Mouse (Mus musculus): Measurements from ENCODE around the gene Gm11172.
"Not testable (repeated sequence)": the region's sequence is repeated elsewhere in the genome, so short reads cannot be mapped to it uniquely, and the experiment has no call there.

The Gm11172 gene

DNA sequence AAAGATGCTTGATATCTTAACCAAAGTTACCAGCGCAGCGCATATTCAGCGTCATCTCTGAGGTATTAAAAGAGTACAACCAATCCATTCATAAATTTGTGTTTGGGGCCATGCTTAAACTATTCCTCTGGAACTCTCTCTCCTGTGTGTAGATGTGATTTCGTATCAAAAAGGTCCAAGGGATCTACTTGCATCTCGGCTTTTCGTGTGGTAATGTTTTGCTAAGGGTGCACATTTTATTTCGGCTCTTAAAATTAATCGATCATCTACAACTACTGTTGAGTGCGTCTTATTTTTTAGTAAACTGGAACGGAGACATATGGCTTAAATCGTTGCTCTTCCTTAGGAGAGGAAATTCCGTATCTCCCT lies 21.8 kb downstream of the Gm11172 start:
- no peak for DNase-seq (ENCODE audit: low spot score)

DNA sequence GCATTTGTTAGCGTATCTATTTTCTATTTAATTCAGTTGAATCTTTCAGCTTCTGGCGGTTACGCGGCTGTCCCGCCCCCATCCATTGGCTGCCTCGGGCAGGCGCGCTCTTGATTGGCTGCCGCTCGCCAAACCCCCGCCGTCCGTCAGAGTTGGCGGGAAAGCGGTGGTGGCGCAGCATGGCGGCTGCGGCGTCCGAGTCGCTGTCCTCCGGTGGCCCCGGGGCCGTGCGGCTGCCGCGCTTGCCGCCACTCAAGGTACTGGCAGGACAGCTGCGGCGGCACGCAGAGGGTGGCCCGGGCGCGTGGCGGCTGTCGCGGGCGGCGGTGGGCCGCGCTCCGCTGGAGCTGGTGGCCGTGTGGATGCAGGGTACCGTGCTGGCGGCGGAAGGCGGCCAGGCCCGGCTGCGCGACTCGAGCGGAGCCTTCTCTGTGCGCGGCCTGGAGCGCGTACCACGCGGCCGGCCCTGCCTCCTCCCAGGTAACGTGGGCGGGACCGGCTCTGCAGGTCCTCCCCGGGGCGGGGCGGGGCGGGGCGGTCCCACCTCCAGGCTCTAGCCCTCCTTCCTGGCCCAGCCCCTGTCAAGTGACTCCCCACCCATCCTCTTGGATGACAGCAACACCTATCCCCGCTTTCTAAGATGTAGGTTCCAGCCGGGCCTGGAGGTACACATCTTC lies 22.3 kb downstream of the Gm11172 start, which contains the start of gene Rmi2:
Gene Rmi2, plus strand, starts transcription at position 149 of the 677 bp plus-strand sequence.
- DNase-seq (ENCODE audit: low spot score), result peak; percentile 73

DNA sequence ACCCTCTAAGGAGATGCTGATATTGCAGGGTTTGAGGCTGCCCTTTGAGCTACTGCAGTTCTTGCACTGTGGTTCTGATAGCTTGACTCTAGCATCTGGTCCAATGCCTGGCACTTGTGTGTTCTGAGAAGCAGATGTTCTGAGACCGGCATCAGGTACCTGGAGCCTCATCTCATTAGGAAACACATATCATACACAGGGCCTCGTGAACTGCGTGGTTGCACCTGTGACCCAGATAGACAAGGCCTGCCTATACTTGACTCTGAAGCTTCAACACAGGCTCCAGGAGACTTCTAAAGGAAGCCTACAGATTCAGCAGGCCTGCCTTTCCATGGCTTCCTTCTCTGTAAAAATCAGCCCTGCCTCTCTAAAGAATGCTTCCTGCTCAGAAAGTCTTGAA lies 23.7 kb downstream of the Gm11172 start:
- no peak for DNase-seq (ENCODE audit: low spot score)

DNA sequence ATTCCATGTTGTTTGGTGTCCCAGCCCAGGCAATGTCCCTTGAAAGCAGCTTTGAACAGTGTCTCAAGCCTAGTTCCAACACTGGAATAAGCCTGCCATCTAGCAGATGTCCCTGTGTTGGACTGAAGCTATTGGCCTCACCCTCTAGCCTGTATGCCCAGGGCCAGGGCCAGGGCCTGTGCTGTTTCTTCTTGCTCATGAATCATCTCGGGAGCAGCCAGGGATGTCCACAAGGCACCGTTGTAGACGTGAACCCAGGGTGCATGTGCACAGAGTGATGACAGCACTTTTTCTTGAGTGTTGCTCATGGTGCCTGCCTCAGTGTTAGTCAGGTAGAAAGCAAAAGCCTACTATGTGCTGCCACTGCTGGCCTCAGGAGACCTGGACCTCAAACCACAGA lies 24.5 kb downstream of the Gm11172 start:
- no peak for DNase-seq (ENCODE audit: low spot score)

DNA sequence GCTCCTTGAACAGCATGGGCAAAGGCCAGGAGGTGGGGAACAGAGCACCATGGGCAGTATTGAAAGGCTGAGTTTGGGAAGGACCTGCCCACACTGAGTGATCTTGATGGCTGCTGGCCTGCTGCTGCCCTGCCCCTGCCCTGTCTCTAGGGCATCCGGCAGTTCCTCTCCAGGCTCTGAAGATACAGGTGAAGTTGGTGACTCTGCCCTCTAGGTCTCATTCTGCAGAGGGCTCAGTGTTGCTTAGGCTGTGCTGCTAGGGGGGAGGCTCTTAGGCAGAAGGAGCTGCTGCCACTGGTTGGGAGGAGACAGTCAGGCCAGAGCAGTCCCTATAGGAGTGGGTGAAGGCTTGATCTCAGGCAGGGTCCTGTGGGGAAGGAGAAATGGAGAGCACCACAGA lies 25.2 kb downstream of the Gm11172 start:
- no peak for DNase-seq (ENCODE audit: low spot score)

DNA sequence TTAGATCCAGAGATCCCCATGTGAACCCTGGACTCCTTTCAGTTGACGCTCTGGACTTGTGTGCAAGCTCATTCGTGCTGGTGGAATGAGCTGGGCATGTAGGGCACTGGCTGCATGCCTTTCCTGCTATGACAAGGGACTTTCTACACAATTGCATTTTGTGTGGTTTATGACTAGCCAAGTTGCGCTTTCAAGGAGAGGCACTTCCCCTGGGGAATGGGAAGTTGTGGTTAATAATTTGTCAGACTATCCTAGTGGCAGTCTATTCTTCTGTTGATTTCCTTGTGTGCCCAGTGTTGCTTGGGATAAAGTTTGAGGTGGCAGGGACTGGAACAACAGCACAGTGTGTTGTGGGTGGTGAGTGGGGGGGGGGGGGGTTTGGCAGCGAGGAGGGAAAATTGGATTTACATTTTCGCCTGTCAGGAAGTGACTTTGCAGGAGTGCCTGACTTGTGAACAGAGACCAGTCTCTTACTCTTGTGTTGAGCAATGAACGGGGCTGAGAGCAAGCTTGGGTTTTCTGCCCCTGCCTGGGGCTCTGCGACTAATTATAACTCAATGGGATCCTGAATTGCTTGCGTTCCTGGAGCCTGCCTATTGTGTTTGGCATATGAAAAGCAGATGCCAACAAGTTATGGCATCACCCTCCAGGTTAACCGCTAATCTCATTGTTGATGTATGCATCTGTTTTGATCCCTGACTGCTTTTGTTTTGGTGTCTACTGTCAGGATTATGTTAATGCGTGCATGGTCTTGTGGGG lies 26.0 kb downstream of the Gm11172 start:
- DNase-seq (ENCODE audit: low spot score), result no peak

DNA sequence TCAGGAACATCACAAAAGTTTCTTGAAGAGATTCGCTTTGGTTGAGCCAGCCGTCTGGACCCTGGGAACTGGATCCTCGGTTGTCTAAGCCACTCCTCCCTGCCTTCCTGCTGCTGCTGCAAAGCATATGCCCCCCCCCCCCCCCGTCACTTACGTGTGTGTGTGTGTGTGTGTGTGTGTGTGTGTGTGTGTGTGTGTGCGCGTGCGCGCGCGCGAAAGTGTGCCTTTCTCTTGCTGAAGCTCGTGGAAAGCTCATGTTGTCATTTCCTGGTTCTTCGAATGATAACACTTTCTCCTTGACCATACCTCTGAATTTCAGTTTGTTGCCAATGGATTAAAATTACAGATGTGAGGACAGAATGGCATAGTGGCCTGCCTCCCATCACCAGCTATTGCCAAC lies 27.3 kb downstream of the Gm11172 start:
- no peak for DNase-seq (ENCODE audit: low spot score)

- no peak for DNase-seq (ENCODE audit: low spot score)
Observed at GRCm38 (mm10) chr16:10842282-10842855, 29.7 kb downstream of the Gm11172 start.

GRCm38 (mm10) chr16:10843486-10844318 lies 31.0 kb downstream of the Gm11172 start:
- DNase-seq (ENCODE audit: low spot score), result no peak

GRCm38 (mm10) chr16:10844319-10844670 lies 31.6 kb downstream of the Gm11172 start:
- no peak for DNase-seq (ENCODE audit: low spot score)

DNA sequence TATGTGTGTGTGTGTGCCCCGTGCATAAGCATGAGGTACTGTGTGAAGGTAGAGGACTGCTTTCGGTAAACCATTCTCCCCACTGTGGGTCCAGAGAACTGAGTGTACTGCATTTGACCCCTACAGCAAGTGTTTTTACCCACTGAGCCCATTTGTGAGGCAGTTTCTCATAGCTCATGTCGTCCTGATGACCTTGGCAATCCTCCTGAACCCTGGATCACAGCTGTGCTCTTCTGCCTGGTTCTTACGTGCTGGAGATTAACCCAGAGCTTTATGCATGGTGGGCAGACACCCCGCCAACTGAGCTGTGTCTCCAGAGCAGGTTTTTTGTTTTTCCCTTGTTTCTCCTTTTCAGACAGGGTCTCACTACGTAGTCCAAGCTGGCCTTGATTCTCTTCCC lies 33.2 kb downstream of the Gm11172 start:
- DNase-seq (ENCODE audit: low spot score), result no peak

DNA sequence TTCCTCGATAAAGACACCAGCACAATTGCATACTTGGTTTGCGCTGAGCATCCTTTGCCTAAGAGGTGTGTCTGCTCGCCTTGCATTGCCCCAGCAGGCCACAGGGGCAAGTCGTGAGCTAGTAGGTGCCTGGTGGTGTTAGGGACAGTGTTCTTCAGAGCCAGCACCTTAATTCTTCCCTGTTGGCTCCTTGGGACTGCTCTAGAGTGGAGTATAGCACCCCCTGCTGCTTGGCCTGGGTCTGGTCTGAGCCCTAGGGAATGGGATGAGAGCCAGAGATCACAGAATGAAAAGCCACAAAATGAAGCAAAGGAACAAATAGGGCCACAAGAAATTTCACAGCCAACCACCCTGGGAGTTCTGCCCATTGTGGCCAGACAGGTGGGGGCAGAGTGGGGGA lies 33.8 kb downstream of the Gm11172 start:
- peak; percentile 54 for DNase-seq (ENCODE audit: low spot score)

DNA sequence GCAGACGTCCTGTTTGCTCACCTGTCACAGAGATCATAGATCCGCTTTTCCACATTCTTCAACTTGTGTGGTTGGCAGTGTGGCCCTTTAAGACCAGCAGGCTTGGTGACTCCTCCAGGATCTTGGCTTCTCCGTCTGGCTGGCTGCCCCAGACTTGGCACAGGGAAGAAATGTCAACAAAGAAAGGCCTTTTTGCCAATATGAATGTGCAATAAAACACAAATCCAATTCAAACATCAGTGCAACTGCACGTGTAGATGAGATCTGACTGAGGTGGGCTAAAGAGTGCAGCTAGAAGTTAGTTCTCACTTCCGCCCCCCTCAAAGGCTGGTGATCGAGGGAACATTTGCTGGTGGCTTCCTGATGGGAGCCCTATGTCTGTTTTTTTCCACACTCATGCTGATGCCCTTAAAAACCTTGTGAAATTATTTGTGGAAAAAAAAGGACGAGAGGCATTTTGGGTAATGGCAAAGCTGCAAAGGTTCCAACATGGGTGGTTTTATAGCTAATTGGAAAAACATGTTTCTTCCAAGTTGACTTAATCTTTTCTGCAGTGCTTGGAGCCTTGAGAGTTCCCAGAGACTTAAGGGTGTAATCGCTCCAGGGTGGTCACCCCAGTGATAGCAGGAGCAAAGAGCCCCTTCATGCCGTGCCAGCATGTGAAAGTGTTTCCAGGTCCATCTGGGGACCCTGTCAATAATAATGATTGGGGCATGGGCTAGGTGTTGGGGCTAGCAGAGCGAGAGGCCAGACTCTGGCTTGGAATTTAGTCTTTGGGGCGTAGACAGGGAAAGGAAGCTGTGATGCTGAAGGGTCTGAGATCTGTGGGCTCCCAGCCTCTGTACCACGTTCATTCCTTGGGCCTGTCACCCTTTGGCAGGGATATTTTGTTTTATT lies 37.5 kb downstream of the Gm11172 start:
- peak; percentile 66 for DNase-seq (ENCODE audit: low spot score)

DNA sequence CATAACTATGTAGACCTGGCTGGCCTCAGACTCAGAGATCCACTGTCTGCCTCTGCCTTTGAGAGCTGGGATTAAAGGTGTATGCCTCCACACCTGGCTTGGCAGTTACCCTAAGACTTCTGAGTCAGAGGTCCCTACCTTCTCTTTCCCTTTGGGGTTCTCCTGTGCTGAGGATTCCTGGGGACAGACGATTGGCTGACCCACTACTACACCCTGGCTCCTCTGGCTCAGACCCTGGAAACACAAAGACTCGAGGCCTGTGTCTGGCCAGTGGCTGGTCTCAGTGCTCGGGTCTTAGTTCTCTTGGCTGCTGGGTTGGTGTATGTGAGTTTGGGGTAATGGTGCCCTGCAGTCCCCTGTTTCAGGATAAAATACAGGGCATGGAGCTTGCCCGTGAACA lies 38.2 kb downstream of the Gm11172 start:
- DNase-seq (ENCODE audit: low spot score), result no peak

DNA sequence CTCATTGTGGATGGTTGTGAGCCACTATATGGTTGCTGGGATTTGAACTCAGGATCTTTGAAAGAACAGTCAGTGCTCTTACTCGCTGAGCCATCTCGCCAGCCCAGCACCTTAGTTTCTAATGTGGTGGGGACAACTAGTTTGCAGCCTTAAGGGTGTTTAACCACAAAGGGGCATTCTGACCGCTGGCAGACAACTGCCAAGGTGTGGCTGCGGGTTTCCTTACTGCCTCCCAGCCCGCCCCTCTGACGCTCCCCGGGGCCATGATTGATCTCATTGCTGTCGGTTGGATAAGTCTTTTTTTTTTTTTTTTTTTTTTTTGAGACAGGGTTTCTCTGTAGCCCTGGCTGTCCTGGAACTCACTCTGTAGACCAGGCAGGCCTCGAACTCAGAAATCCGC lies 39.5 kb downstream of the Gm11172 start:
- not testable (repeated sequence) for DNase-seq (ENCODE audit: low spot score)

GRCm38 (mm10) chr16:10859726-10860245 lies 47.1 kb downstream of the Gm11172 start:
- DNase-seq (ENCODE audit: low spot score), result no peak

- no peak for DNase-seq (ENCODE audit: low spot score)
Observed at GRCm38 (mm10) chr16:10861408-10861807, 48.7 kb downstream of the Gm11172 start.
